In genomic region chr17:56141702-56142605, GRCm38 (mm10) we compare ENCODE assay signal across 8 mouse cellular contexts. TPM values are rescaled to one million over a fixed set of nuclear protein-coding genes. Genes with fewer than 3 reads are reported as not detected.
DNase-seq lines count a peak whose midpoint lies in the region; ATAC-seq and TF ChIP-seq lines count a peak whose summit lies in the region.

No protein-coding gene starts in this region.

- H3K27me3 ChIP-seq in kidney, embryonic 16.5 days (ENCODE audit: insufficient read depth, low read length), result peaks cover 77% of the 10 kb centered on the region
- H3K27me3 ChIP-seq in forebrain, embryonic 13.5 days, result peaks cover 85% of the 10 kb centered on the region
- H3K27me3 ChIP-seq in midbrain, postnatal 0 days (ENCODE audit: insufficient read depth, low read length), result no peaks in the 10 kb centered on the region

- no peak for TF ChIP-seq POLR2A in lung, adult 2 months (IDR thresholded peaks at IDR 0.05; ENCODE audit: borderline replicate concordance, extremely low read depth, low read depth, low read length)

- peaks cover 29% of the 10 kb centered on the region for H3K4me1 ChIP-seq in kidney, embryonic 16.5 days (ENCODE audit: insufficient read depth, low read length)
- peaks cover 9% of the 10 kb centered on the region for H3K4me1 ChIP-seq in brown adipose tissue, adult 24 weeks (ENCODE audit: control insufficient read depth, insufficient read depth, insufficient read length, low read length)
- peaks cover 48% of the 10 kb centered on the region for H3K4me1 ChIP-seq in forebrain, embryonic 13.5 days
- peaks cover 16% of the 10 kb centered on the region for H3K4me1 ChIP-seq in midbrain, postnatal 0 days (ENCODE audit: insufficient read depth, low read length)
- no peaks in the 10 kb centered on the region for H3K4me1 ChIP-seq in lung, adult 2 months (ENCODE audit: control insufficient read depth, insufficient read depth, low read length)

- H3K27ac ChIP-seq in kidney, embryonic 16.5 days (ENCODE audit: low read length), result no peak overlapping the region
- H3K27ac ChIP-seq in brown adipose tissue, adult 24 weeks (replicated peaks; ENCODE audit: low read depth, low read length), result no peak overlapping the region
- H3K27ac ChIP-seq in forebrain, embryonic 13.5 days, result no peak overlapping the region
- H3K27ac ChIP-seq in midbrain, postnatal 0 days (ENCODE audit: low read depth, low read length), result no peak overlapping the region

- peak overlapping the region; percentile 43 for H3K4me3 ChIP-seq in kidney, embryonic 16.5 days (ENCODE audit: low read length)
- peak overlapping the region; percentile 46 for H3K4me3 ChIP-seq in brown adipose tissue, adult 24 weeks (ENCODE audit: insufficient read depth, low read depth, low read length)
- peak overlapping the region; percentile 41 for H3K4me3 ChIP-seq in forebrain, embryonic 13.5 days
- H3K4me3 ChIP-seq in midbrain, postnatal 0 days (ENCODE audit: low read depth, low read length), result peak overlapping the region; percentile 45
- H3K4me3 ChIP-seq in lung, adult 2 months (replicated peaks; ENCODE audit: extremely low read depth, low read depth, low read length), result no peak overlapping the region

- ATAC-seq in kidney, embryonic 16.5 days (ENCODE audit: low FRiP score, low TSS enrichment), result no peak
- peak; percentile 60 for ATAC-seq in forebrain, embryonic 13.5 days
- ATAC-seq in midbrain, postnatal 0 days (ENCODE audit: low FRiP score), result peak; percentile 47

- peak overlapping the region; percentile 63 for H3K4me2 ChIP-seq in kidney, embryonic 16.5 days (replicated peaks; ENCODE audit: low read depth, low read length)
- peak overlapping the region; percentile 66 for H3K4me2 ChIP-seq in forebrain, embryonic 13.5 days
- H3K4me2 ChIP-seq in midbrain, postnatal 0 days (ENCODE audit: low read depth, low read length, poor library complexity, severe bottlenecking), result peak overlapping the region; percentile 89

- no peaks in the 10 kb centered on the region for H3K36me3 ChIP-seq in kidney, embryonic 16.5 days (ENCODE audit: insufficient read depth, low read length)
- H3K36me3 ChIP-seq in forebrain, embryonic 13.5 days (ENCODE audit: poor library complexity, severe bottlenecking), result no peaks in the 10 kb centered on the region
- no peaks in the 10 kb centered on the region for H3K36me3 ChIP-seq in midbrain, postnatal 0 days (ENCODE audit: insufficient read depth, low read length)

- peak overlapping the region; percentile 47 for H3K9ac ChIP-seq in kidney, embryonic 16.5 days (replicated peaks; ENCODE audit: low read length)
- peak overlapping the region; percentile 56 for H3K9ac ChIP-seq in forebrain, embryonic 13.5 days
- peak overlapping the region; percentile 50 for H3K9ac ChIP-seq in midbrain, postnatal 0 days (replicated peaks; ENCODE audit: low read length, poor library complexity, severe bottlenecking)

- WGBS in kidney, embryonic 16.5 days, result under 1% methylated on average over 44 of the region's 47 CpGs
- WGBS in forebrain, embryonic 13.5 days, result under 1% methylated on average over 39 of the region's 47 CpGs
- WGBS in midbrain, postnatal 0 days, result under 1% methylated on average over 39 of the region's 47 CpGs
- WGBS in lung, adult 2 months, result 3% methylated on average over 42 of the region's 47 CpGs

- DNase-seq in kidney, adult 8-10 months, result no peak
- peak; percentile 65 to 80 for DNase-seq in layer of hippocampus, postnatal 25 days (ENCODE audit: extremely low spot score in 1 of 2, low spot score in 1 of 2)
- peak; percentile 76 for DNase-seq in midbrain, postnatal 0 days (ENCODE audit: low spot score)
- no peak for DNase-seq in T-cell, adult 2 months (ENCODE audit: low spot score)
- no peak for DNase-seq in lung, adult 2 months

- no peaks in the 10 kb centered on the region for H3K9me3 ChIP-seq in kidney, embryonic 16.5 days (ENCODE audit: low read length)
- no peaks in the 10 kb centered on the region for H3K9me3 ChIP-seq in forebrain, embryonic 13.5 days (replicated peaks)
- no peaks in the 10 kb centered on the region for H3K9me3 ChIP-seq in midbrain, postnatal 0 days (ENCODE audit: low read length)

- TF ChIP-seq CTCF in midbrain, postnatal 0 days (IDR thresholded peaks at IDR 0.05), result no peak
- TF ChIP-seq CTCF in lung, adult 2 months (IDR thresholded peaks at IDR 0.05; ENCODE audit: insufficient read depth, low read length), result no peak

RNA-seq across cellular contexts. Expression of gene Sema6b, which starts 1.8 kb away (rescaled TPM):
- polyA plus RNA-seq in kidney, embryonic 16.5 days (2015; fragmentation: Nextera tagmentation; extraction: Ambion mirVana), result 1.1 TPM in 2 replicates
- polyA plus RNA-seq in brown adipose tissue, adult 24 weeks (2012; ENCODE audit: insufficient read depth, insufficient read length, missing spikeins), result 1.9 and 5.0 TPM in 2 replicates
- 4.2 and 4.3 TPM in 2 replicates for polyA plus RNA-seq in forebrain, embryonic 13.5 days (2015; fragmentation: Nextera tagmentation; extraction: Ambion mirVana)
- 100 to 1,000 TPM; 141 to 143 TPM for total RNA-seq in layer of hippocampus, postnatal 25 days (2021)
- total RNA-seq in midbrain, postnatal 0 days (2014; rRNA removed), result 90.5 and 106 TPM in 2 replicates
- 15.6 and 17.4 TPM in 2 replicates for polyA plus RNA-seq in midbrain, postnatal 0 days (2015; fragmentation: Nextera tagmentation; extraction: Ambion mirVana)
- polyA plus RNA-seq in lung, adult 2 months (2012; rRNA removed), result 12.5 and 21.2 TPM in 2 replicates

RNA-seq across cellular contexts. Expression of gene Lrg1, which starts 20.2 kb away (rescaled TPM):
- polyA plus RNA-seq in kidney, embryonic 16.5 days (2015; fragmentation: Nextera tagmentation; extraction: Ambion mirVana), result 0.62 and 0.69 TPM in 2 replicates
- 61.5 and 101 TPM in 2 replicates for polyA plus RNA-seq in brown adipose tissue, adult 24 weeks (2012; ENCODE audit: insufficient read depth, insufficient read length, missing spikeins)
- not detected in 2 replicates for polyA plus RNA-seq in forebrain, embryonic 13.5 days (2015; fragmentation: Nextera tagmentation; extraction: Ambion mirVana)
- total RNA-seq in layer of hippocampus, postnatal 25 days (2021), result 1 to 10 TPM; 1.1 to 1.4 TPM
- total RNA-seq in midbrain, postnatal 0 days (2014; rRNA removed), result 0.47 and 0.49 TPM in 2 replicates
- 0.43 and 0.66 TPM in 2 replicates for polyA plus RNA-seq in midbrain, postnatal 0 days (2015; fragmentation: Nextera tagmentation; extraction: Ambion mirVana)
- polyA plus RNA-seq in lung, adult 2 months (2012; rRNA removed), result 174 and 240 TPM in 2 replicates

RNA-seq across cellular contexts. Expression of gene Tnfaip8l1, which starts 20.3 kb away (rescaled TPM):
- polyA plus RNA-seq in kidney, embryonic 16.5 days (2015; fragmentation: Nextera tagmentation; extraction: Ambion mirVana), result 12.2 and 13.2 TPM in 2 replicates
- polyA plus RNA-seq in brown adipose tissue, adult 24 weeks (2012; ENCODE audit: insufficient read depth, insufficient read length, missing spikeins), result 0.36 and 1.4 TPM in 2 replicates
- polyA plus RNA-seq in forebrain, embryonic 13.5 days (2015; fragmentation: Nextera tagmentation; extraction: Ambion mirVana), result 8.0 and 8.4 TPM in 2 replicates
- total RNA-seq in layer of hippocampus, postnatal 25 days (2021), result 1 to 10 TPM; 5.4 to 6.6 TPM
- total RNA-seq in midbrain, postnatal 0 days (2014; rRNA removed), result 15.1 and 17.9 TPM in 2 replicates
- polyA plus RNA-seq in midbrain, postnatal 0 days (2015; fragmentation: Nextera tagmentation; extraction: Ambion mirVana), result 8.4 and 9.9 TPM in 2 replicates
- 3.5 and 3.6 TPM in 2 replicates for polyA plus RNA-seq in lung, adult 2 months (2012; rRNA removed)

RNA-seq across cellular contexts. Expression of gene Plin5, which starts 24.6 kb away (rescaled TPM):
- polyA plus RNA-seq in kidney, embryonic 16.5 days (2015; fragmentation: Nextera tagmentation; extraction: Ambion mirVana), result 1.6 and 2.6 TPM in 2 replicates
- polyA plus RNA-seq in brown adipose tissue, adult 24 weeks (2012; ENCODE audit: insufficient read depth, insufficient read length, missing spikeins), result 138 and 171 TPM in 2 replicates
- 0.27 and 0.52 TPM in 2 replicates for polyA plus RNA-seq in forebrain, embryonic 13.5 days (2015; fragmentation: Nextera tagmentation; extraction: Ambion mirVana)
- total RNA-seq in layer of hippocampus, postnatal 25 days (2021), result under 1 TPM; 0.30 to 0.85 TPM
- 4.3 and 4.5 TPM in 2 replicates for total RNA-seq in midbrain, postnatal 0 days (2014; rRNA removed)
- 4.8 and 5.9 TPM in 2 replicates for polyA plus RNA-seq in midbrain, postnatal 0 days (2015; fragmentation: Nextera tagmentation; extraction: Ambion mirVana)
- 5.5 and 8.6 TPM in 2 replicates for polyA plus RNA-seq in lung, adult 2 months (2012; rRNA removed)

RNA-seq across cellular contexts. Expression of gene Plin4, which starts 32.4 kb away (rescaled TPM):
- 0.18 and 0.32 TPM in 2 replicates for polyA plus RNA-seq in kidney, embryonic 16.5 days (2015; fragmentation: Nextera tagmentation; extraction: Ambion mirVana)
- polyA plus RNA-seq in brown adipose tissue, adult 24 weeks (2012; ENCODE audit: insufficient read depth, insufficient read length, missing spikeins), result 195 and 205 TPM in 2 replicates
- 0.06 and 0.08 TPM in 2 replicates for polyA plus RNA-seq in forebrain, embryonic 13.5 days (2015; fragmentation: Nextera tagmentation; extraction: Ambion mirVana)
- total RNA-seq in layer of hippocampus, postnatal 25 days (2021), result 1 to 10 TPM in 1 of 2 experiments, under 1 TPM in 1; 0.68 to 2.4 TPM
- total RNA-seq in midbrain, postnatal 0 days (2014; rRNA removed), result 0.42 and 0.55 TPM in 2 replicates
- polyA plus RNA-seq in midbrain, postnatal 0 days (2015; fragmentation: Nextera tagmentation; extraction: Ambion mirVana), result 0.04 and 0.05 TPM in 2 replicates
- polyA plus RNA-seq in lung, adult 2 months (2012; rRNA removed), result 25.2 and 38.9 TPM in 2 replicates

Comparison
In these comparisons a context has a peak if more than half of its experiments do, and no peak if none do; other contexts are left out.
1. DNase-seq: peak in layer of hippocampus, postnatal 25 days (2 of 2) and midbrain, postnatal 0 days (single experiment); none in kidney, adult 8-10 months (0 of 2), T-cell, adult 2 months (single experiment) and lung, adult 2 months (single experiment).
2. RNA of gene Lrg1, which starts 20.2 kb away (polyA plus RNA-seq): 174 to 240 TPM in lung, adult 2 months and 61.5 to 101 TPM in brown adipose tissue, adult 24 weeks; 0.62 to 0.69 TPM in kidney, embryonic 16.5 days, 0.43 to 0.66 TPM in midbrain, postnatal 0 days and not detected in forebrain, embryonic 13.5 days; every median in the first group is over 10 times any median in the second.
3. Peak in every context shown above with its lines, with median percentiles within 50 percentile points of each other: H3K4me2 ChIP-seq and H3K9ac ChIP-seq.